Mouse (Mus musculus): ENCODE results near the gene Dlx3.

The Dlx3 gene

DNA sequence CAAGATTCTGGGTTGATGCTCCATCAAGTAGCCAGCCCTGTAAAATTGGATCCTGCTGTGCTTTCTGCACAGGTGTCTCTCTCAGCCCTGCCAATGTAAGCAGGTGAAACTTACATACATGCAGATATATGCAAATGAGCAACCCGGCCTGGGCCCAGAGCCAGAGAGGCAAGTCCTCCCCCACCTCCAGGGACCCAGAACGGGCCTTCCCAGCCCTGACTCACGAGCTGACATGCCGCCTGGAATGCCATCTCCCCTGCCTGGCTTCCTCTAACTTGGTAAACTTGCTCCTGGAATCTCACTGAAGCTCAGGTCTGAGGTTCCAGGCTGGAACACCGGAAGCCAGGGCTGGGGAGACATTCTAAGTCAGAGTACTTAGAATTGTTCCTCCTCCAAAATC is 33.2 kb downstream of the Dlx3 start:
- peak; percentile 59 for DNase-seq (ENCODE audit: low read depth, low spot score)

DNA sequence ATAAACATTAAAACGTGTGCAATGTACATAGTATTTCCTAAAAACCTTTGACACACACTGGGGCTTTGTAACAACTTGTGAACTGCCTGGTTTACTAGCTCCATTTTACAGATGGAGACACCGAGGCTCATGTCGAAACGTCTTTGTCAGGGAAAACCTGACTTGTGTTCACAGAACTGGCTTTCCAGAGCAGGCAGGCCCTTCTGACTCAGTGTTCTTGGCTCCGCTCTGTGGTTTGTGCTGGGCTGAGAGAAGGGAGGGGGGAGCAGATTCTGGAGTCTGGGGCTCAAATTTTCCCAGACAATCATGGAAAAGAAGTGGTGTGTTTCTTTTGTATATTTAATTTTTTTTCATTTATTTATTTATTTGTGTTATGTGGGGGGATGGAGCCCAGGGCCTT is 33.8 kb downstream of the Dlx3 start:
- DNase-seq (ENCODE audit: low read depth, low spot score): peak; percentile 69

DNA sequence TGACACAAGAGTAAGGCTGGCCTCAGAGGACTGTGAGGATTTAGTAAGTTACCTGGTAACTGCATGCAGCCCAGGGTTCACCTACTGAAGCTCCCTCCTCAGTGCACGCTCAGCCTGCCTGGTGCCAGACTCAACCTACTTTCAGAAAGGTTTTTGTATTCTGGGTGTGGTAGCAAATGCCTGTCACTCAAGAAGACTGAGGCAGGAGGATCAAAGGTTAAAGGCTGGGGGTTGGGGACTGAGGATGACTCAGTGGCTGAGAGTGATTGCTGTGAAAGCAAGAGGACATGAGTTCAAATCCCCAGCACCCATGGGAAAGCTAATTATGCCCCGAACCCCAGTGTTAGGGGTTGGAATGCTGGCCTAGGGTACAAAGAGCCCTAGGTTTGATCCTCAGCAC is 35.6 kb downstream of the Dlx3 start:
- DNase-seq (ENCODE audit: low read depth, low spot score): no peak

DNA sequence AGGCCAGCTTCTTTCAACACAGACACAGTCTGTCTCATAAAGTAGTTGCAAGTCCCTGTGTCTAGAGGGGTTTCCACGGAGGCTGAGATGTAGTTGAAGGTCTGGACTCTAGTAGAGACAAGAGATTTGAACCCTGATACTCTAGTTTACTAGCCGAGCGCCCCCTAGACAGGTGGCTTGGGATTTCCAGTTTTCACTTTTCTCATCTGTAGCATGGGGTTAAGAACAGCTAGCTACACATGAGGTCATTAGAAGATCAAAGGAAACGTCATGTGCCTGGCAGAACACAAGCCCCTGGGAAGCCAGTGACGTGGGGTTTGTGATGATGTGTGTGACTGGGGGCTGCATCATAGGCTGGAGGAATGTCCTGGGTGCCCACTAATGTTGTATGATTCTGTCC is 37.4 kb downstream of the Dlx3 start:
- peak; percentile 31 for DNase-seq (ENCODE audit: low read depth, low spot score)

DNA sequence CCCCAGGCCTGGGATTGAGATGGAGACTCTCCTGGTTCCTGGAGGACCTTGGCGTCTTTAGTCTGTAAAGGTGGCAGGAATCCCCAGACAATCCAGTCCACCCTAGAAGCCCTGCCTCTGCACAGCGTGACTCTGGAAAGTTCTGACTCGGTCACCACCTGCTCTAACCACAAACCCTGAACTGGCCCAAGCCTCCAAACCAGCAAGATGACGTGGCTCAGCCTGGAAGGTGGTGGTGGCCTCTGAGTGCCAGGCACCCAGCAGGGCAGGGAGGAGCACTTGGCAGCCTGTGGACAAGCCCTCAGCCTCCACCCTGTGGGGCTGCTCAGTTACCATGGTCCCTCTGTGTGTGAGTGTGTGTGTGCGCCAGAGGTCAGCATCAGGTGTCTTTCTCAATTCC is 38.0 kb downstream of the Dlx3 start:
- DNase-seq (ENCODE audit: low read depth, low spot score): peak; percentile 79

DNA sequence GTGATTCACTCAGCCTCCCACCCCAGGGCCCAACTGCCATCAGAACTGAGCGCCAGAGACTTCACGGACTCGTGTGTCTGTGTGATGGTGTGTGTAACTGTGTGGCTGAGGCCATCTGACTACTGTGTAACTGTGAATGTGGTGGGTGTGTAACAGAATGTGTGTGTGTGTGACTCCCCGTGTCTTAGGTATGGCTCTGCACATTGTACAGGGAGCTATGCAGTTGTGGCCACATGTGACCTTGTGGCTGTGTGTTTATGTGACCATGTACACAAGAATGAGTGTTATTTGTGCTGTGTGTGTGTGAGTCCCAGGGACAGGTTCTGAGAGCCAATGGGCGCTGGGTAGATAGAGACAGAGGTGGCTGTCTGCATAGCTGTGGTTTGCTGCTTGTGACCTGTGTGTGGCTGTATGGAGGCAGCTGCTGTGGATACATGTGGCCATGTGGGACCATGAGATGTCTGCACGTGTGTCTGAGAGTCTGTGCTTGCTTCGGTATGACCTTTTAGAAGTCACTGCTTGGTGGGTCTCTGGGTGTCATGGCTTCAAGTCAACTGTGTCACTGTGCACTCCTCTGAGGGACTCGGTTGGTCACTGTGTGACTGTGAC is 39.9 kb downstream of the Dlx3 start:
- peak; percentile 35 for DNase-seq (ENCODE audit: low read depth, low spot score)

DNA sequence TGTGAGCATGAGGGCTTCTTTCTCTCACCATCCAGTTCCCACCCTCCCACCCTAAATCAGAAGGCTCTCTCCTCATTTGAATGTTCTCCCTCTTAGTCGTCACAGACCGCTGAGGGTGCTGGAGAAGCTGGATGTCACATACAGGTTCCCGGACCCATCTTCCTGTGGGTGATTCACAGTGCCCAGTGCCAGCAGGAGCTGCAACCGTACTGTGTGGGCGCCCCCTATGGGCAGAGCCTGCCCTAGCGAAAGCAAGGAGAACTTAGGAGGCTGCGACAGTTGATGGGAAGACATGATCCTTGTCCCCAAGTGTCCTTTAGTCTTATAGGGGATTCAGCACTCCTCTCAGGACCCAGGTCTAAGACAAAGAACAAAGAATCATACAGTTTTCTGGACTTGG is 40.8 kb downstream of the Dlx3 start:
- no peak for DNase-seq (ENCODE audit: low read depth, low spot score)

DNA sequence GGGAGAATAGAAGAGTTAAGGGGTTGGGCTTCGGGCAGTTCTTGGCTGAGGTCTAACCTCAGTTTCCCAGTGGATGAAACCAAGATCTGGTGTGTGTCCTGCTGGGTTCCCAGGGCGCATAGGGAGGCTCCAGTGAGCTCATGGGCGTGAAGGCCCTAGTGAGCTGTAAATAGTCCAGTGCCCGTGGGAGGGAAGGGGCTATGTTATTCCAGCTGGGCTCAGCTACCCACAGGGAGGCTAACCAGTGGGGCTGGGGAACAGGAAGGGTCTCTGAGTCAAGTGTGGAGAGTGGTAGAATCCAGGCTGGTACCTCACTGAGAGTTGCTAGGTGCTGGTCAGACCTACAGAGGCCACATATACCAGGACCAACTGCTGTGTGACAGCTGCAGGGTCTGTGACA is 41.8 kb downstream of the Dlx3 start:
- no peak for DNase-seq (ENCODE audit: low read depth, low spot score)

DNA sequence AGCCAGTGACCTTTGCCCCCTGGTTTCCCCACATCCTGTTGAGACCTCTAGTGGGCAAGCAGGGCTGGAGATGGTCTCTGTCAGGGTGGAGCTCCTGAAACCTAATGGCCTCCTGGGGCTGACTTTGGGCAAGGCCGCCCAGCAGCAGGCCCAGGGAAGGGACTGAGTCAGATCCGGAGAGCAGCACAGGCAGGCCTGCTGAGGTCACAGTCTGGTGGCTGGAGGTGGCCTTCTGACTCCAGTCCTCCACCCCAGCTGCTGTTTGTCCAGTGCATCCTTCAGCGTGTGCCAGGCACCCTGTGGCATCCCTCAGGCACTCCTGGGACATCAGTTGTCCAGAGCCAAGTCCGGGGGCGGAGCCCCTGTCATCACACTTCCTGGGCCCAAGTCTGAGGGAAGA is 45.9 kb downstream of the Dlx3 start:
- peak; percentile 29 for DNase-seq (ENCODE audit: low read depth, low spot score)

Data from 3T3-L1 (cell line).